In genomic region chr7:29303738-29304462, GRCm38 (mm10) we compare ENCODE assay signal across 7 mouse cellular contexts. TPM values are rescaled to one million over a fixed set of nuclear protein-coding genes. Genes with fewer than 3 reads are reported as not detected.
DNase-seq lines count a peak whose midpoint lies in the region; ATAC-seq lines count a peak whose summit lies in the region.

Gene Dpf1, plus strand, starts transcription at chr7:29303951.

- H3K27ac ChIP-seq in hindbrain, embryonic 14.5 days, result peak within 1 kb of the TSS; percentile 88

- WGBS in hindbrain, embryonic 14.5 days, result under 1% methylated on average over 67 of the region's 67 CpGs

- no peaks in the 10 kb centered on the region for H3K36me3 ChIP-seq in hindbrain, embryonic 14.5 days (replicated peaks; ENCODE audit: control insufficient read depth, insufficient read depth)

- DNase-seq in adrenal gland, adult (ENCODE audit: inconsistent age in 2 of 2, low spot score in 1 of 2), result peak; percentile 83 to 91
- DNase-seq in cerebellum, postnatal 10 days, result peak; percentile 85 to 91
- peak; percentile 74 to 80 for DNase-seq in frontal cortex, postnatal 25 days (ENCODE audit: low spot score in 2 of 2)
- DNase-seq in hindbrain, embryonic 14.5 days (ENCODE audit: low spot score), result peak; percentile 87
- peak; percentile 85 for DNase-seq in left cerebral cortex, adult 11 months (ENCODE audit: low spot score)
- peak; percentile 78 for DNase-seq in lung, postnatal 14 days
- peak; percentile 78 for DNase-seq in retina, postnatal 7 days (ENCODE audit: low read depth, low spot score)

- peak; percentile 82 for ATAC-seq in hindbrain, embryonic 14.5 days (ENCODE audit: low FRiP score)

- H3K9ac ChIP-seq in hindbrain, embryonic 14.5 days, result peak within 1 kb of the TSS; percentile 82

- H3K27me3 ChIP-seq in hindbrain, embryonic 14.5 days (ENCODE audit: control insufficient read depth, insufficient read depth, low read length), result no peaks in the 10 kb centered on the region

- peak within 1 kb of the TSS; percentile 92 for H3K4me2 ChIP-seq in hindbrain, embryonic 14.5 days (replicated peaks)

- H3K4me1 ChIP-seq in hindbrain, embryonic 14.5 days (replicated peaks; ENCODE audit: control insufficient read depth, insufficient read depth, low read length), result peaks cover 28% of the 10 kb centered on the region

- H3K9me3 ChIP-seq in hindbrain, embryonic 14.5 days (ENCODE audit: control insufficient read depth, low read length), result no peaks in the 10 kb centered on the region

- H3K4me3 ChIP-seq in hindbrain, embryonic 14.5 days (replicated peaks; ENCODE audit: low read length), result peak within 1 kb of the TSS; percentile 65

RNA-seq across cellular contexts. Expression of gene Dpf1, which starts in this region (rescaled TPM):
- 160 and 161 TPM in 2 replicates for polyA plus RNA-seq in hindbrain, embryonic 14.5 days (2014; fragmentation: Nextera tagmentation; extraction: Ambion mirVana)

Comparison
In these comparisons a context has a peak if more than half of its experiments do, and no peak if none do; other contexts are left out.
1. Peak in every context shown above with its lines: DNase-seq, ATAC-seq, H3K4me3 ChIP-seq and H3K27ac ChIP-seq.